Mouse (Mus musculus) gastrocnemius, adult 2 months (tissue): ENCODE data around the gene Gm28041. TPM values are rescaled to one million over a fixed set of nuclear protein-coding genes. Genes with fewer than 3 reads are reported as not detected.
A peak's percentile ranks its signal among the peaks of the same experiment; 100 is the strongest.
"Not testable (repeated sequence)": the region's sequence is repeated elsewhere in the genome, so short reads cannot be mapped to it uniquely, and the experiment has no call there.

Experiments
- DNase-seq: peaks from one replicate; pipeline ENCODE4 v3.0.0; 2022
- H3K27ac ChIP-seq: fragments of 200-600 bp; 2 replicates; pipeline ENCODE4 v1.8.1; 2022; ENCODE audit warnings: mild to moderate bottlenecking
- H3K4me3 ChIP-seq: fragments of 200-600 bp; 2 replicates; pipeline ENCODE4 v1.8.1; 2022; ENCODE audit warnings: mild to moderate bottlenecking, moderate library complexity
- CTCF ChIP-seq: fragments of 200-600 bp; IDR thresholded peaks from 2 replicates; pipeline ENCODE4 v1.8.1; 2022; ENCODE audit warnings: antibody characterized with exemption, mild to moderate bottlenecking, moderate library complexity
- intact Hi-C: fragments of 180-260 bp; cut with DNase I; formaldehyde crosslinking; loops from one replicate; pipeline ENCODE4 v1.15.1; 2025
- long read RNA-seq, 2 experiments: library from polyadenylated mRNA; stranded (forward); transcript quantifications; one replicate each; pipeline ENCODE4 v2.0.0; 2021
- total RNA-seq, 2 experiments: library from RNA; stranded (reverse); gene quantifications; 2 replicates each; pipeline ENCODE4 v1.2.3; 2021

Gm28041 gene
- not detected for total RNA-seq
- long read RNA-seq, experiment 1, result 0 reads
- long read RNA-seq, experiment 2, result 0 reads

- H3K27ac ChIP-seq, result peak within 1 kb of the TSS; percentile 65
- peak; percentile 61 for DNase-seq
- intact Hi-C loops, result not testable (repeated sequence)
- peak within 1 kb of the TSS; percentile 73 for H3K4me3 ChIP-seq
Observed at GRCm38 (mm10) chr13:67375050-67375911, at the start of gene Gm28041, which contains the start of gene Zfp456. Gm28041 (minus strand) TSS chr13:67375733. Zfp456 (minus strand) TSS chr13:67375810.

DNA sequence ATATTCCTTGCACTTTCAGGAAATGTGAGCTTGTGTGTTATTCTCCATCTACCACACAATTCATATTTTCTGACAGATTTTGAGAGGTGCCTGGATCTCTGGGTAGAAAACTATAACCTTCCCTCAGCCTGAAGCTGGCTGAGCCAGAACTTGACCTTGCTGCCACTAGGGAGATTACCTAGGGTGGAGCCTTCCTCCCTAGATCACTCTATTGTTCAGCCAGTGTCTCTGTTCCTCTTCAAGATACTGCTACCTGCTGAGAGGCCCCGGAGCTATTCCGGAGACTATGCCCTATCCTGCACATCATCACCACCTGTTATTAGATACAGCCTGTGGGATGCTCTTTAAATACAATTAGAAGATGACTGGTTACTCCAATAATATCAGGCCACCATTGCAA lies 47.0 kb upstream of the Gm28041 start:
- H3K27ac ChIP-seq, H3K4me3 ChIP-seq, DNase-seq, intact Hi-C loops: not testable (repeated sequence)

GRCm38 (mm10) chr13:67421207-67421857 lies 45.8 kb upstream of the Gm28041 start, which contains the start of gene Zfp459:
Zfp459 (minus strand) TSS chr13:67421418.
- intact Hi-C loops, result no loop called here
- Histone ChIP-seq H3K27ac (peak within 1 kb of the TSS; percentile 24; the same call in 1 of the 2 replicates), H3K4me3 (peak within 1 kb of the TSS; percentile 73)
- DNase-seq, result no peak
- no peak for TF ChIP-seq CTCF

- no peak for TF ChIP-seq CTCF
- Histone ChIP-seq H3K27ac (no peak overlapping the region), H3K4me3 (peak overlapping the region; percentile 73)
- intact Hi-C loops, result no loop called here
- DNase-seq, result no peak
Observed at GRCm38 (mm10) chr13:67420558-67421206, 45.1 kb upstream of the Gm28041 start.

GRCm38 (mm10) chr13:67416811-67417210 lies 41.3 kb upstream of the Gm28041 start:
- no peak for DNase-seq
- TF ChIP-seq CTCF, result no peak
- no peak overlapping the region for H3K4me3 ChIP-seq
- H3K27ac ChIP-seq, result no peak overlapping the region
- intact Hi-C loops, result no loop called here

- Histone ChIP-seq H3K4me3 (no peak overlapping the region), H3K27ac (no peak overlapping the region)
- no peak for DNase-seq
- TF ChIP-seq CTCF, result no peak
- intact Hi-C loops, result no loop called here
Observed at GRCm38 (mm10) chr13:67415759-67416158, 40.2 kb upstream of the Gm28041 start.

- H3K4me3 ChIP-seq, H3K27ac ChIP-seq, intact Hi-C loops, DNase-seq: not testable (repeated sequence)
- TF ChIP-seq CTCF, result peak; percentile 24; the same call in 1 of the 2 replicates
Observed at GRCm38 (mm10) chr13:67413634-67414033, 38.1 kb upstream of the Gm28041 start.

DNA sequence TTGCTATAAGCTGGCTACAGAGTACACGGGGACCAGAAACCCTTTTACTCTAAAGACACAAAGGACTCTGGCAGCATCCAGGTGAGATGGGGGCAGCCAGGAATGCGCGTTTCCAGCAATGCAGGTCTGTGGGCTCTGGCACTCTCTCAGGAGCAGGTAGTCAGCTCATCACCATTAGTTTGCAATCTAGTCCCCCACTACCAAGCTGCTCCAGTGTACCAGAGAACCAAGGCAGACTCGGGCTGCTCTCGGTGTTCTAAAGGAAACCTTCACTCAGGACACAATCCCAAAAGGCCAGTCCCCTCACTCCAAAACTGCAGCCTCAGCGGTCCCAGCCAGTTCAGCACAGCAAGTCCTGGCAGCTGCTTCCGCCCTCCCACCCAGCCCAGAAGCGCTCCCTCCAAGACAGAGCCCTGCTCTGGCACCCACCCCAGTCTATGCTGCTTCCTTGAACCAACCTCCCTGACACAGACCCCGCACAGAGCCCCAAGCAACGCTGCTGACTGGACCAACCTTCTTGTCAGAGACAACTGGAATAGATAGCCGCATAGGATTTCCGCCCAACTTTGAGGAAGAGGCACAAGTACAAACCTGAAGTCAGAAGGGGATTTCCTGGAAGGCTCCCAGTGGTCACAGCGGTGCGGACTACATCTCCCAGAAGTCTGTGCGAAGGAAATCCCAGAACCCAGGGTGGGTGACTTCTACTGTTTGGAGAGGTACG lies 23.8 kb upstream of the Gm28041 start, which contains the start of gene Zfp429:
Gene Zfp429, minus strand, starts transcription at position 637 of the 721 bp plus-strand sequence.
- DNase-seq, result peak; percentile 76
- Histone ChIP-seq H3K27ac (peak within 1 kb of the TSS; percentile 77), H3K4me3 (peak within 1 kb of the TSS; percentile 84)
- intact Hi-C loops, result loop anchor here (10.0 kb wide), 1 partner anchor 225 kb away; the partner anchor contains the start of gene Rsl1

DNA sequence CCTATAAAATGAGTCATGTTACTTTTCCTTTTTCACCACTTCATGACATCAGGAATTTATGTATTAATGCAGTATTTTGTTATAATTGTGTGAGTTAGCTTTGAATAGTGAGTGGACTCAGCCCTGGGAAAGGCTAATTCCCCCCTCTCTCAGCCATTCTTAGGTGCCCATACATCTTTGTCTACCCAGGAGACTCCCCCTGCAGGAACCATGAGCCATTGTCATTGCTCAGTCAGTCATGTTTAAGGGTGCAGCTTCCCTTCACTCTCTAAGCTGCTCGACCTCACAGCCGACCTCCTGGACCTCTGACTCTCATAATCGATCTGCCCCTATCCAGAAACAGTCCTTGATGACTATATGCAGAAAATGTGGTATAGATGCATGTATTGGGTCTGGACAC lies 722 bp upstream of the Gm28041 start:
- DNase-seq, H3K4me3 ChIP-seq, H3K27ac ChIP-seq, intact Hi-C loops: not testable (repeated sequence)

- intact Hi-C loops, result loop anchor here (1.0 to 5.0 kb wide), 2 partner anchors 27 to 42 kb away; no protein-coding TSS in a partner anchor
- DNase-seq, result peak; percentile 89
Observed at GRCm38 (mm10) chr13:67360131-67360744, 15.3 kb downstream of the Gm28041 start, which contains the start of the genes Gm28044 and Zfp953. Gm28044 (minus strand) TSS chr13:67360536. Zfp953 (minus strand) TSS chr13:67360605.

GRCm38 (mm10) chr13:67351854-67352253 lies 23.7 kb downstream of the Gm28041 start:
- no peak overlapping the region for H3K27ac ChIP-seq
- H3K4me3 ChIP-seq, result no peak overlapping the region
- no peak for TF ChIP-seq CTCF
- intact Hi-C loops, result no loop called here
- DNase-seq, result no peak

More at GRCm38 (mm10) chr13:67360131-67360744, 15.3 kb downstream of the Gm28041 start, which contains the start of the genes Gm28044 and Zfp953:
- Histone ChIP-seq H3K27ac (peak within 1 kb of the TSS; percentile 92), H3K4me3 (peak within 1 kb of the TSS; percentile 90)
- TF ChIP-seq CTCF, result peak; percentile 11; the same call in 1 of the 2 replicates
